Mouse (Mus musculus) ES-E14 (cell line): ENCODE measurements around the gene Igsf23.

ENCODE experiments used
- ZC3H11A ChIP-seq: IDR thresholded peaks from 2 replicates; pipeline ENCODE4 v1.6.1; 2012; ENCODE audit warnings: low read depth, mild to moderate bottlenecking, inconsistent platforms, low read length, borderline replicate concordance
- ZNF384 ChIP-seq: IDR thresholded peaks from 2 replicates; pipeline ENCODE4 v1.6.1; 2012; ENCODE audit warnings: low read depth, low read length, inconsistent platforms

- TF ChIP-seq ZC3H11A = no peak
- no peak for TF ChIP-seq ZNF384
Measured at GRCm38 (mm10) chr7:19923354-19923753, 27.2 kb downstream of the Igsf23 start.
